Mouse (Mus musculus) E14TG2a.4 (cell line): ENCODE measurements around the gene Dtd1.

Experiments used
- CTCF ChIP-seq: conservative IDR thresholded peaks from 2 replicates; pipeline ENCODE4 v1.5.1; 2014; ENCODE audit warnings: low read length
- NANOG ChIP-seq: IDR thresholded peaks from 2 replicates; pipeline ENCODE4 v1.6.1; 2014; ENCODE audit warnings: borderline replicate concordance, low read length, mixed read lengths

DNA sequence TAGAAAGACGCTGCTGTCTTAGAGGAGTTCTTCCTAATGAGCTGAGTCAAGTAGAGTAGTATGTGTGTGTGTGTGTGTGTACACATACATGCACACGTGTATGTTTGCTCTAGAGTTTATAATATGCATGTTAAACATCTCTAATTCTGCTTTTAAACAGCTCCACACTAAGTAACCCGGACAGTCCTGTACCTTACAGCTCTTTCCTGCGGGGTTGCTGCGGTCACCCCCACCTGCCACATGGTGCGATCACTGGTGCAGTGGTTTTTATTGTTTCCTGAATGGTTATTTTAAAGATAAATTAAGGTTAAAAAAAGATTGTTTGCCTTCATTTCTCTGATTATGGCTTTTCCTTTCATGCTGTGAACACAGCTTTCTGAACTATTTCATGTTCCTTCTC is 153.9 kb downstream of the Dtd1 start:
- no peak for TF ChIP-seq CTCF
- TF ChIP-seq NANOG: no peak
